Mouse (Mus musculus) embryonic fibroblast, embryonic 13.5 days (primary cell): ENCODE data around the gene Auts2.

Experiments
- CTCF ChIP-seq: IDR thresholded peaks from 2 replicates; pipeline ENCODE4 v1.5.1; 2011; ENCODE audit warnings: mild to moderate bottlenecking, control low read depth, low read length, moderate library complexity, borderline replicate concordance; ENCODE audit not compliant: insufficient read depth
- POLR2A ChIP-seq: IDR thresholded peaks from 2 replicates; pipeline ENCODE4 v1.6.1; 2011; ENCODE audit warnings: low read depth, mild to moderate bottlenecking, control low read depth, low read length, moderate library complexity

GRCm38 (mm10) chr5:131912983-131913382 is 630.2 kb downstream of the Auts2 start:
- no peak for TF ChIP-seq POLR2A
- TF ChIP-seq CTCF = no peak
